Mouse (Mus musculus): ENCODE measurements around the gene Alad. TPM values are rescaled to one million over a fixed set of nuclear protein-coding genes. Genes with fewer than 3 reads are reported as not detected.

Alad gene
- total RNA-seq (2014; rRNA removed) = 114 and 123 TPM in 2 replicates
- 328 and 437 TPM in 2 replicates for polyA plus RNA-seq (2012; rRNA removed)

DNA sequence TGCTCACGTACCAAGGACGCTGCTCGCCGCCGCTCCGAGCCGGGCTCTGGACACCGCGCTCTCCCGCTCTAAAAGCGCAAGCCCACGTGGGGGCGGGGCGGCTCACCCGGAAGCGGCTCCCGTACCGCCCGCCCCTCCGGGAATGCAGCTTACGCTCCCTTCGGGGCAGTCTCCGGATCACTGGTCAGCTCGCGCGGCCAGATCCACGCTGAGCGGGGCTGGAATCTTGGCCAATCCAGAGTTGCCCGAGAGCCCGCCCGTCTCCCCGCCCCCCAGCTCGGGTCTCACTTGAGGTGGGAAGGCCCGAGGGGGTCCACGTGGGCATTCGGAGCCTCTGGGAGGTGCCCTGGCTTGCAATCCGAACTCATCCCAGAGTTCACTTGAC is at the start of gene Alad:
TSS of gene Alad (minus strand) at position 70 of the 385 bp plus-strand sequence.
- WGBS = under 1% methylated on average over 37 of the region's 37 CpGs
- H3K9ac ChIP-seq (ENCODE audit: low read depth, low read length) = peak within 1 kb of the TSS; percentile 90
- peaks cover 13% of the 10 kb centered on the region; the same call in 1 of the 2 replicates for H3K79me2 ChIP-seq (ENCODE audit: control insufficient read depth, insufficient read depth, low read length)
- no peaks in the 10 kb centered on the region for H3K36me3 ChIP-seq (ENCODE audit: control insufficient read depth, insufficient read depth, low read length)
- H3K4me1 ChIP-seq (ENCODE audit: control insufficient read depth, insufficient read depth, low read length) = peaks cover 29% of the 10 kb centered on the region
- TF ChIP-seq POLR2A (IDR thresholded peaks at IDR 0.05; ENCODE audit: extremely low read depth, insufficient read depth, low read length) = peak; percentile 90; the same call in 1 of the 2 replicates
- TF ChIP-seq CTCF (IDR thresholded peaks at IDR 0.05; ENCODE audit: low read depth, low read length) = no peak
- peak within 1 kb of the TSS; percentile 84 for H3K4me3 ChIP-seq (ENCODE audit: insufficient read depth, low read depth, low read length)
- DNase-seq (ENCODE audit: extremely low read depth, low read depth, low spot score) = peak; percentile 94
- H3K27me3 ChIP-seq (ENCODE audit: control insufficient read depth, insufficient read depth, low read length) = no peaks in the 10 kb centered on the region
- peak within 1 kb of the TSS; percentile 87 for H3K27ac ChIP-seq (replicated peaks; ENCODE audit: insufficient read depth, low read depth, low read length)

DNA sequence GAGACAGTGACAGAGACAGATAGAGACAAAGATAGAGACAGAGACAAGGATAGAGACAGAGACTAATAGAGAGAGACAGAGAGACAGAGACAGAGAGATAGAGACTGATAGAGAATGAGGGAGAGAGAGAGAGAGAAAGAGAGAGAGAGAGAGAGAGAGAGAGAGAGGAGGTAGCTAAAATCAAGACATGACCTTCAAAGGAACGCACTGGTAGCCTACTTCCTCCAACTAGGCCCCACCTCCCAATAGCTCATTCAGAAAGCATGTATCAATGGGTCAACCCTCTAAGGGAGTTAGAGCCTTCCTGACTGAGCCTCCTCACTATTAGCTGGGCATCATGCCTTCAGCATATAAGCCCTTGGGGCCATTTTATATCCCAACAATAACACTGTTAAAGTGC is 48.6 kb upstream of the Alad start:
- 83% methylated on average over 1 of the region's 1 CpGs for WGBS
- TF ChIP-seq CTCF (IDR thresholded peaks at IDR 0.05; ENCODE audit: low read depth, low read length) = no peak
- Histone ChIP-seq H3K9ac (ENCODE audit: low read depth, low read length) (no peak overlapping the region), H3K4me3 (ENCODE audit: insufficient read depth, low read depth, low read length) (no peak overlapping the region), H3K36me3 (ENCODE audit: control insufficient read depth, insufficient read depth, low read length) (no peaks in the 10 kb centered on the region), H3K27ac (replicated peaks; ENCODE audit: insufficient read depth, low read depth, low read length) (no peak overlapping the region), H3K4me1 (ENCODE audit: control insufficient read depth, insufficient read depth, low read length) (no peaks in the 10 kb centered on the region), H3K79me2 (ENCODE audit: control insufficient read depth, insufficient read depth, low read length) (no peaks in the 10 kb centered on the region), H3K27me3 (ENCODE audit: control insufficient read depth, insufficient read depth, low read length) (no peaks in the 10 kb centered on the region)
- DNase-seq (ENCODE audit: extremely low read depth, low read depth, low spot score) = no peak

DNA sequence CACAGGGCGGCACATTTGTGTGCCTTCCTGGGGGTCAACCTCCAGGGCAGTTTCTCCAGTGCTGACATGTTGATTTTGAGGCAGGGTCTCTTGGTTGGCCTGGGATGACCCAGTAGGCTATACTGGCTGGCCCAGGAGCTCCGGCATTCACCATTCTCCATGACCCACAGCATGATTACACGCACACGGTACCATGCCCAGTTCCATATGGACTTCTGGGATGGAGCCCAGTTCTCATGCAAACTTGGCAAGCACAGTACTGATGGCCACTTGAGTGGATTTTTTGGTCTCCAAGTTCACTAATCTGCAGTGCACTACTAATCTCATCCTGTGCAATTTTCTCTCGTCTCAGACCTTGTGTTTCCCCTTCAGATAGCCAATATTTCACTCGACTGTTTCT is 48.0 kb upstream of the Alad start:
- WGBS = 88% methylated on average over 6 of the region's 6 CpGs

DNA sequence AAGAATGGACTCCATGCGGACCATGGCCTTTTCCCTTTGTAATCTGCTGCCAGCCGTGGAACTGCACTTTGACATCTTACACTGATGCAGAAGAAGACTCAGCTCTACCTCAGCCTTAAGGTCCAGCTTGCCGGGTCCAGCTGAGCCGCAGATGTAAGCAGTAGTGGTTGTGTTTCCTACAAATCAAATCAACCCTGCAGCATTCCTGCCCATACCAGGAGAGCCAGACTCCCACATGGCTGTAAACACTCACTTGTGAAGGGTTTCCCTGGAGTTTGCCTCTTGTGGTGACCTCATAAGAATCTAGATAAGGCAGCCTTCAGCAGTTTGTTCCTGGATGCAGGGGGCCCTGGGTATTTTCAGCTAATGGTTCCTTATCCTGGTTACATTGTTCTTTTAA is 46.8 kb upstream of the Alad start:
- no peak for DNase-seq (ENCODE audit: extremely low read depth, low read depth, low spot score)
- Histone ChIP-seq H3K79me2 (ENCODE audit: control insufficient read depth, insufficient read depth, low read length) (no peaks in the 10 kb centered on the region), H3K4me3 (ENCODE audit: insufficient read depth, low read depth, low read length) (no peak overlapping the region), H3K36me3 (ENCODE audit: control insufficient read depth, insufficient read depth, low read length) (no peaks in the 10 kb centered on the region), H3K9ac (ENCODE audit: low read depth, low read length) (no peak overlapping the region), H3K27me3 (ENCODE audit: control insufficient read depth, insufficient read depth, low read length) (no peaks in the 10 kb centered on the region), H3K27ac (replicated peaks; ENCODE audit: insufficient read depth, low read depth, low read length) (no peak overlapping the region), H3K4me1 (ENCODE audit: control insufficient read depth, insufficient read depth, low read length) (no peaks in the 10 kb centered on the region)
- TF ChIP-seq CTCF (IDR thresholded peaks at IDR 0.05; ENCODE audit: low read depth, low read length) = no peak
- no peak for TF ChIP-seq POLR2A (IDR thresholded peaks at IDR 0.05; ENCODE audit: extremely low read depth, insufficient read depth, low read length)
- 76% methylated on average over 4 of the region's 4 CpGs for WGBS

More for the DNA sequence above, 48.0 kb upstream of the Alad start:
- H3K9ac ChIP-seq (ENCODE audit: low read depth, low read length) = no peak overlapping the region
- H3K27me3 ChIP-seq (ENCODE audit: control insufficient read depth, insufficient read depth, low read length) = no peaks in the 10 kb centered on the region
- no peak overlapping the region for H3K27ac ChIP-seq (replicated peaks; ENCODE audit: insufficient read depth, low read depth, low read length)
- DNase-seq (ENCODE audit: extremely low read depth, low read depth, low spot score) = no peak
- H3K4me1 ChIP-seq (ENCODE audit: control insufficient read depth, insufficient read depth, low read length) = no peaks in the 10 kb centered on the region
- no peaks in the 10 kb centered on the region for H3K79me2 ChIP-seq (ENCODE audit: control insufficient read depth, insufficient read depth, low read length)
- no peak overlapping the region for H3K4me3 ChIP-seq (ENCODE audit: insufficient read depth, low read depth, low read length)
- TF ChIP-seq POLR2A (IDR thresholded peaks at IDR 0.05; ENCODE audit: extremely low read depth, insufficient read depth, low read length) (no peak), CTCF (IDR thresholded peaks at IDR 0.05; ENCODE audit: low read depth, low read length) (no peak)
- no peaks in the 10 kb centered on the region for H3K36me3 ChIP-seq (ENCODE audit: control insufficient read depth, insufficient read depth, low read length)

DNA sequence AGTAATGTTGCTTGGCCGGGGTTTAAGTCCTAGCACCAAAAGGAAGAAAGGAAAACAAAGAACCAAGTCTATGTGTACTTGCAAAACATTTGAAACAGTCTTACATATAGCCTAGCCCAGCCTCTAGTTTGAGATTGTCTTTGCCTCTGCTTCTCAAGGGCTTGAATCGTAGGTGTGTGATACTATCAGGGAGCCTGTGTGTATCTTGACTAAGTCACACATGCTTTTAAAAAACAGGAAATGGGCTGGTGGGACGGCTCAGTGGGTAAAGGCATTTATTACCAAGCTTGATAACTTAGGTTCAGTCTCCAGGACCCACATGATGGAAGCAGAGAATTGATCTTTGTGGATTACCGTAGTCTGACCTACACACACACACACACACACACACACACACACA is 42.3 kb upstream of the Alad start:
- H3K36me3 ChIP-seq (ENCODE audit: control insufficient read depth, insufficient read depth, low read length) = no peaks in the 10 kb centered on the region
- no peak overlapping the region for H3K9ac ChIP-seq (ENCODE audit: low read depth, low read length)
- H3K27me3 ChIP-seq (ENCODE audit: control insufficient read depth, insufficient read depth, low read length) = no peaks in the 10 kb centered on the region
- TF ChIP-seq CTCF (IDR thresholded peaks at IDR 0.05; ENCODE audit: low read depth, low read length) (no peak), POLR2A (IDR thresholded peaks at IDR 0.05; ENCODE audit: extremely low read depth, insufficient read depth, low read length) (no peak)
- WGBS = 71% methylated on average over 4 of the region's 4 CpGs
- no peaks in the 10 kb centered on the region for H3K4me1 ChIP-seq (ENCODE audit: control insufficient read depth, insufficient read depth, low read length)
- H3K79me2 ChIP-seq (ENCODE audit: control insufficient read depth, insufficient read depth, low read length) = no peaks in the 10 kb centered on the region
- no peak overlapping the region for H3K27ac ChIP-seq (replicated peaks; ENCODE audit: insufficient read depth, low read depth, low read length)
- DNase-seq (ENCODE audit: extremely low read depth, low read depth, low spot score) = no peak
- no peak overlapping the region for H3K4me3 ChIP-seq (ENCODE audit: insufficient read depth, low read depth, low read length)

DNA sequence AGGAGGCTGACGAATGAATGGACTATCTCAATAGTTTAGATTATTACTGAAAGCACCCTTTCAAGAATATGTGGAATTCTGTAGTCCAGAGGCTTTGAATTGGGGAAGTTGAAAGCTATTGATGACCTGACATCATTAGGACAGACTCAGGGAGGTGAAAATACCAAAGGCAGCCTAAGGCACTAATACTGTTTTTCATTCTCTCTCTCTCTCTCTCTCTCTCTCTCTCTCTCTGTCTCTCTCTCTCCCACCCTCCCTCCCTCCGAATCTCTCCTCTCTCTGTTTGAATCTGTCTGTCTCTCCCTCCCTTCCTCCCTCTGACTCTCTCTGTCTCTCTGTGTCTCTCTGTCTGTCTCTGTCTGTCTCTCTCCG is 41.9 kb upstream of the Alad start:
- H3K36me3 ChIP-seq (ENCODE audit: control insufficient read depth, insufficient read depth, low read length) = no peaks in the 10 kb centered on the region
- no peak for TF ChIP-seq CTCF (IDR thresholded peaks at IDR 0.05; ENCODE audit: low read depth, low read length)
- TF ChIP-seq POLR2A (IDR thresholded peaks at IDR 0.05; ENCODE audit: extremely low read depth, insufficient read depth, low read length) = no peak
- no peaks in the 10 kb centered on the region for H3K4me1 ChIP-seq (ENCODE audit: control insufficient read depth, insufficient read depth, low read length)
- no peaks in the 10 kb centered on the region for H3K79me2 ChIP-seq (ENCODE audit: control insufficient read depth, insufficient read depth, low read length)
- no peak overlapping the region for H3K4me3 ChIP-seq (ENCODE audit: insufficient read depth, low read depth, low read length)
- H3K9ac ChIP-seq (ENCODE audit: low read depth, low read length) = no peak overlapping the region
- no peak for DNase-seq (ENCODE audit: extremely low read depth, low read depth, low spot score)
- no peaks in the 10 kb centered on the region for H3K27me3 ChIP-seq (ENCODE audit: control insufficient read depth, insufficient read depth, low read length)
- WGBS = 60% methylated on average over 3 of the region's 3 CpGs
- no peak overlapping the region for H3K27ac ChIP-seq (replicated peaks; ENCODE audit: insufficient read depth, low read depth, low read length)
